Mouse (Mus musculus): ENCODE data around the gene Zdhhc8. TPM values are rescaled to one million over a fixed set of nuclear protein-coding genes. Genes with fewer than 3 reads are reported as not detected.

Gene Zdhhc8
- polyA plus RNA-seq (2014; fragmentation: Illumina TruSeq; extraction: RNeasy Lipid Tissue Mini Kit (QIAGEN cat#74804); ENCODE audit: low read depth, low replicate concordance), result 22.6 TPM

GRCm38 (mm10) chr16:18234671-18235388 is at the start of gene Zdhhc8:
Zdhhc8 (minus strand) TSS chr16:18235136.

GRCm38 (mm10) chr16:18258221-18258620 is 23.3 kb upstream of the Zdhhc8 start, which contains the start of gene Gm49776:
Gm49776 (minus strand) TSS chr16:18258321.

GRCm38 (mm10) chr16:18248433-18249363 is 13.8 kb upstream of the Zdhhc8 start, which contains the start of the genes Trmt2a and Ranbp1:
Trmt2a (plus strand) TSS chr16:18248679.
Ranbp1 (minus strand) TSS chr16:18248732.

GRCm38 (mm10) chr16:18217579-18217978 is 17.4 kb downstream of the Zdhhc8 start, which contains the start of gene Ccdc188:
Ccdc188 (plus strand) TSS chr16:18217879.

Other genes with a start within 250 kb of the Zdhhc8 start
- gene Dgcr6, start 182.3 kb downstream of the Zdhhc8 start, polyA plus RNA-seq (2014; fragmentation: Illumina TruSeq; extraction: RNeasy Lipid Tissue Mini Kit (QIAGEN cat#74804); ENCODE audit: low read depth, low replicate concordance), result 68.8 TPM
- 54.2 TPM for gene Prodh, start 144.9 kb downstream of the Zdhhc8 start, polyA plus RNA-seq (2014; fragmentation: Illumina TruSeq; extraction: RNeasy Lipid Tissue Mini Kit (QIAGEN cat#74804); ENCODE audit: low read depth, low replicate concordance)
- gene Rtn4r, start 107.5 kb downstream of the Zdhhc8 start, polyA plus RNA-seq (2014; fragmentation: Illumina TruSeq; extraction: RNeasy Lipid Tissue Mini Kit (QIAGEN cat#74804); ENCODE audit: low read depth, low replicate concordance), result 1.4 TPM
- gene Ccdc188, start 17.3 kb downstream of the Zdhhc8 start, polyA plus RNA-seq (2014; fragmentation: Illumina TruSeq; extraction: RNeasy Lipid Tissue Mini Kit (QIAGEN cat#74804); ENCODE audit: low read depth, low replicate concordance), result 1.2 TPM
- 49.6 TPM for gene Trmt2a, start 13.5 kb upstream of the Zdhhc8 start, polyA plus RNA-seq (2014; fragmentation: Illumina TruSeq; extraction: RNeasy Lipid Tissue Mini Kit (QIAGEN cat#74804); ENCODE audit: low read depth, low replicate concordance)
- gene Ranbp1, start 13.6 kb upstream of the Zdhhc8 start, polyA plus RNA-seq (2014; fragmentation: Illumina TruSeq; extraction: RNeasy Lipid Tissue Mini Kit (QIAGEN cat#74804); ENCODE audit: low read depth, low replicate concordance), result 78.9 TPM
- 0.79 TPM for gene Gm49776, start 23.2 kb upstream of the Zdhhc8 start, polyA plus RNA-seq (2014; fragmentation: Illumina TruSeq; extraction: RNeasy Lipid Tissue Mini Kit (QIAGEN cat#74804); ENCODE audit: low read depth, low replicate concordance)
- 17.6 TPM for gene Dgcr8, start 54.1 kb upstream of the Zdhhc8 start, polyA plus RNA-seq (2014; fragmentation: Illumina TruSeq; extraction: RNeasy Lipid Tissue Mini Kit (QIAGEN cat#74804); ENCODE audit: low read depth, low replicate concordance)
- 24.3 TPM for gene Tango2, start 113.0 kb upstream of the Zdhhc8 start, polyA plus RNA-seq (2014; fragmentation: Illumina TruSeq; extraction: RNeasy Lipid Tissue Mini Kit (QIAGEN cat#74804); ENCODE audit: low read depth, low replicate concordance)
- gene Arvcf, start 113.0 kb upstream of the Zdhhc8 start, polyA plus RNA-seq (2014; fragmentation: Illumina TruSeq; extraction: RNeasy Lipid Tissue Mini Kit (QIAGEN cat#74804); ENCODE audit: low read depth, low replicate concordance), result 37.1 TPM
- 16.5 TPM for gene Txnrd2, start 191.2 kb upstream of the Zdhhc8 start, polyA plus RNA-seq (2014; fragmentation: Illumina TruSeq; extraction: RNeasy Lipid Tissue Mini Kit (QIAGEN cat#74804); ENCODE audit: low read depth, low replicate concordance)
- gene Comt, start 191.7 kb upstream of the Zdhhc8 start, polyA plus RNA-seq (2014; fragmentation: Illumina TruSeq; extraction: RNeasy Lipid Tissue Mini Kit (QIAGEN cat#74804); ENCODE audit: low read depth, low replicate concordance), result 220 TPM